Mouse (Mus musculus): ENCODE results near the gene Rprml. TPM values are rescaled to one million over a fixed set of nuclear protein-coding genes. Genes with fewer than 3 reads are reported as not detected.

The Rprml gene
- polyA plus RNA-seq, 1 experiment from 2014 or later = 0.27 TPM

- Histone ChIP-seq H3K9me3 (ENCODE audit: control insufficient read depth, low read length) (no peaks in the 10 kb centered on the region), H3K36me3 (ENCODE audit: control insufficient read depth, insufficient read depth, low read length) (no peaks in the 10 kb centered on the region), H3K4me3 (ENCODE audit: low read depth, low read length) (no peak overlapping the region), H3K4me2 (ENCODE audit: low read depth, low read length) (no peak overlapping the region; the same call in 1 of the 2 replicates), H3K4me1 (ENCODE audit: control insufficient read depth, insufficient read depth, low read length) (no peaks in the 10 kb centered on the region), H3K27me3 (ENCODE audit: control insufficient read depth, insufficient read depth, low read length) (no peaks in the 10 kb centered on the region), H3K9ac (replicated peaks; ENCODE audit: low read depth, low read length) (no peak overlapping the region), H3K27ac (ENCODE audit: low read depth, low read length) (no peak overlapping the region)
- ATAC-seq (ENCODE audit: low read depth) = no peak
- WGBS = 5% methylated on average over 10 of the region's 10 CpGs
These were observed 9.9 kb upstream of the Rprml start for GRCm38 (mm10) chr11:103639407-103639946.

DNA sequence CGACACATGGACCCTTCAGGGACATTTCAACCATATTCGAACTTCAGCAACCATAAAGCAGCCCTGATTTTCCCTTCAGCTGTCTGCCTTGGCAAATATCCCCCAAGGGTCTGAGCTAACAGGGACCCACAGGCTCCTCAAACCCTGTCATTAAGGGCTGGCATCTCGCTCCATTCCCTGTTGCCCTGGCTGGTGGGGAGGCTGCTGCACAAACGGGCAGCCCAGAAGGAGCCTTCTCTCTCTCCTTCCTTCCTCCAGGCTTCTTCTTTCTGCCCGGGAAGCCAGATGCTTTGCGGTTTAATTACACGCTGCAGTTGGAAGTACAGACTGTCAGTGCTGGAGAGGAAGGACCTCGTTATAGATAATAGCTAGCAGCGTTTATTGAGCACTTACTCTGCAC lies 6.2 kb upstream of the Rprml start:
- ATAC-seq (ENCODE audit: low read depth) = no peak
- WGBS = 64% methylated on average over 9 of the region's 9 CpGs
- H3K9me3 ChIP-seq (ENCODE audit: control insufficient read depth, low read length) = no peaks in the 10 kb centered on the region

GRCm38 (mm10) chr11:103645731-103646130 lies 3.6 kb upstream of the Rprml start:
- no peak for ATAC-seq (ENCODE audit: low read depth)
- H3K9me3 ChIP-seq (ENCODE audit: control insufficient read depth, low read length) = no peaks in the 10 kb centered on the region
- H3K4me2 ChIP-seq (ENCODE audit: low read depth, low read length) = no peak overlapping the region
- no peaks in the 10 kb centered on the region for H3K36me3 ChIP-seq (ENCODE audit: control insufficient read depth, insufficient read depth, low read length)
- no peak overlapping the region for H3K27ac ChIP-seq (ENCODE audit: low read depth, low read length)
- H3K4me3 ChIP-seq (ENCODE audit: low read depth, low read length) = no peak overlapping the region
- peaks cover 35% of the 10 kb centered on the region for H3K27me3 ChIP-seq (ENCODE audit: control insufficient read depth, insufficient read depth, low read length)
- peaks cover 6% of the 10 kb centered on the region; the same call in 1 of the 2 replicates for H3K4me1 ChIP-seq (ENCODE audit: control insufficient read depth, insufficient read depth, low read length)
- H3K9ac ChIP-seq (replicated peaks; ENCODE audit: low read depth, low read length) = no peak overlapping the region
- 59% methylated on average over 8 of the region's 8 CpGs for WGBS

More for the DNA sequence above, 6.2 kb upstream of the Rprml start:
- no peak overlapping the region for H3K9ac ChIP-seq (replicated peaks; ENCODE audit: low read depth, low read length)
- H3K4me1 ChIP-seq (ENCODE audit: control insufficient read depth, insufficient read depth, low read length) = no peaks in the 10 kb centered on the region
- no peak overlapping the region for H3K27ac ChIP-seq (ENCODE audit: low read depth, low read length)
- H3K4me3 ChIP-seq (ENCODE audit: low read depth, low read length) = no peak overlapping the region
- no peak overlapping the region for H3K4me2 ChIP-seq (ENCODE audit: low read depth, low read length)
- peaks cover 13% of the 10 kb centered on the region for H3K27me3 ChIP-seq (ENCODE audit: control insufficient read depth, insufficient read depth, low read length)
- H3K36me3 ChIP-seq (ENCODE audit: control insufficient read depth, insufficient read depth, low read length) = no peaks in the 10 kb centered on the region

GRCm38 (mm10) chr11:103646301-103646700 lies 3.1 kb upstream of the Rprml start:
- Histone ChIP-seq H3K4me3 (ENCODE audit: low read depth, low read length) (no peak overlapping the region), H3K9ac (replicated peaks; ENCODE audit: low read depth, low read length) (no peak overlapping the region), H3K9me3 (ENCODE audit: control insufficient read depth, low read length) (no peaks in the 10 kb centered on the region), H3K4me2 (ENCODE audit: low read depth, low read length) (no peak overlapping the region), H3K27ac (ENCODE audit: low read depth, low read length) (no peak overlapping the region), H3K36me3 (ENCODE audit: control insufficient read depth, insufficient read depth, low read length) (no peaks in the 10 kb centered on the region), H3K4me1 (ENCODE audit: control insufficient read depth, insufficient read depth, low read length) (peaks cover 6% of the 10 kb centered on the region; the same call in 1 of the 2 replicates), H3K27me3 (ENCODE audit: control insufficient read depth, insufficient read depth, low read length) (peaks cover 38% of the 10 kb centered on the region)
- WGBS = 82% methylated on average over 6 of the region's 6 CpGs
- ATAC-seq (ENCODE audit: low read depth) = no peak

DNA sequence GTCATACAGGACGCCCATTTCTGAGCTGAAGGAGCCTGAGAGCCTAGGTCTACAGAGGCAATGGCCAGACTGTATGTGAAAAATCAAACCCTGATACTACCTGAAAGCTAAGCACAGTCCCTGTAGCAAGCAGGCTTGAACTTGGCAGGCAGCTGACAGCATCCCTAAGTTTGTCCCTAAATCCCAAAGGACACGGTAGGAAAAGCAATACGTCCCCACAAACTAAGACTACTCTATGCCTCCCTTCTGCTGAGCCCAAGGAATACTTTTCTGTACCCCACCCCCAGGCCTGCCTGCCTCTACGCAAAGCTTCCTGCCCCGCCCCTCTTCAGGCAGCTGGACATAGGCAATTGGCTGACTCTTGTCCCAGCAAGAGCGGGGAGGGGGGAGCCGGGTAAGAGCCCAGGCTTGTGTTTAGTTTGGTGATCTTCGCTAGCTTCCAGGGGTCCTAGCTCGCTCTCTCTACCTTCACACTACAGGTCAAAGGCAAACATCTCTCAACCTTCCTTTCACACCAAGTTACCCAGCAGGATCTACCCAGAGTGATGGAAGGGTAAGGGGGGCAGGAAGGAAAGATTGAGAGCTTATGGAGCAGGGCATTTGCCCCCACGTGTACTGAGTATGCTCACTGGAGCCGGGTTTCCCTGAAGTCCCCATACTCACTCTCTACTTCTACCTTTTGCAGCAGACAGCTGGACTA lies 1.3 kb upstream of the Rprml start:
- Histone ChIP-seq H3K27me3 (ENCODE audit: control insufficient read depth, insufficient read depth, low read length) (peaks cover 49% of the 10 kb centered on the region), H3K4me2 (ENCODE audit: low read depth, low read length) (no peak overlapping the region), H3K36me3 (ENCODE audit: control insufficient read depth, insufficient read depth, low read length) (no peaks in the 10 kb centered on the region), H3K27ac (ENCODE audit: low read depth, low read length) (no peak overlapping the region), H3K9me3 (ENCODE audit: control insufficient read depth, low read length) (no peaks in the 10 kb centered on the region), H3K9ac (replicated peaks; ENCODE audit: low read depth, low read length) (no peak overlapping the region), H3K4me3 (ENCODE audit: low read depth, low read length) (no peak overlapping the region), H3K4me1 (ENCODE audit: control insufficient read depth, insufficient read depth, low read length) (peaks cover 6% of the 10 kb centered on the region; the same call in 1 of the 2 replicates)
- no peak for ATAC-seq (ENCODE audit: low read depth)
- WGBS = 9% methylated on average over 11 of the region's 11 CpGs

DNA sequence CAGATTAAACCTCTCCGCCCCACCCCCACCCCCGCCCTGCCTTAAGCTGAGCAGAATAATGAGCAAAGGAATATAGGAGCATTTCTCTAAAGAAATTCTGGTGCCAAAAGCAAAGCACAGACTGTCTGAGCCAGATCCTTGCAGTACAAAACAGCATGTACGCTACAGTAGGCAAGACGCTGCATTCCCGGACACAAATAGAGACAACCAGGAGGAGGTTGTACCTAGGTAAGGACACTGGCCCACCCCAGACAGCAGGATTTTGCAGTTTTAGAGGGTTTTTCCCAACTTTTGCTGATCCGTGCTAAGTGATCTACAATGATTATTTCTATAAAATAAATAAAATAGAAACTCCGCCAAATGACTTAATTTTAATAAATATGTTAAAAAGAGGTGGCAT lies 714 bp upstream of the Rprml start:
- Histone ChIP-seq H3K4me2 (ENCODE audit: low read depth, low read length) (no peak overlapping the region), H3K4me1 (ENCODE audit: control insufficient read depth, insufficient read depth, low read length) (peaks cover 6% of the 10 kb centered on the region; the same call in 1 of the 2 replicates), H3K4me3 (ENCODE audit: low read depth, low read length) (no peak overlapping the region), H3K36me3 (ENCODE audit: control insufficient read depth, insufficient read depth, low read length) (no peaks in the 10 kb centered on the region), H3K27me3 (ENCODE audit: control insufficient read depth, insufficient read depth, low read length) (peaks cover 49% of the 10 kb centered on the region), H3K9me3 (ENCODE audit: control insufficient read depth, low read length) (no peaks in the 10 kb centered on the region), H3K27ac (ENCODE audit: low read depth, low read length) (no peak overlapping the region), H3K9ac (replicated peaks; ENCODE audit: low read depth, low read length) (no peak overlapping the region)
- ATAC-seq (ENCODE audit: low read depth) = no peak
- 26% methylated on average over 7 of the region's 7 CpGs for WGBS

- H3K36me3 ChIP-seq (ENCODE audit: control insufficient read depth, insufficient read depth, low read length) = no peaks in the 10 kb centered on the region
- no peaks in the 10 kb centered on the region for H3K9me3 ChIP-seq (ENCODE audit: control insufficient read depth, low read length)
- peaks cover 6% of the 10 kb centered on the region; the same call in 1 of the 2 replicates for H3K4me1 ChIP-seq (ENCODE audit: control insufficient read depth, insufficient read depth, low read length)
- H3K4me2 ChIP-seq (ENCODE audit: low read depth, low read length) = peak overlapping the region; percentile 58
- under 1% methylated on average over 37 of the region's 37 CpGs for WGBS
- 0 out of 2 replicates have a peak overlapping the region, but pooled peaks have one; percentile 22 for H3K9ac ChIP-seq (replicated peaks; ENCODE audit: low read depth, low read length)
- H3K27ac ChIP-seq (ENCODE audit: low read depth, low read length) = no peak overlapping the region
- peaks cover 49% of the 10 kb centered on the region for H3K27me3 ChIP-seq (ENCODE audit: control insufficient read depth, insufficient read depth, low read length)
- H3K4me3 ChIP-seq (ENCODE audit: low read depth, low read length) = peak overlapping the region; percentile 36
- no peak for ATAC-seq (ENCODE audit: low read depth)
These were observed 668 bp downstream of the Rprml start for GRCm38 (mm10) chr11:103649983-103650493.

- Histone ChIP-seq H3K27ac (ENCODE audit: low read depth, low read length) (no peak overlapping the region), H3K4me3 (ENCODE audit: low read depth, low read length) (no peak overlapping the region), H3K36me3 (ENCODE audit: control insufficient read depth, insufficient read depth, low read length) (no peaks in the 10 kb centered on the region), H3K27me3 (ENCODE audit: control insufficient read depth, insufficient read depth, low read length) (peaks cover 49% of the 10 kb centered on the region), H3K9ac (replicated peaks; ENCODE audit: low read depth, low read length) (no peak overlapping the region), H3K4me2 (ENCODE audit: low read depth, low read length) (no peak overlapping the region), H3K9me3 (ENCODE audit: control insufficient read depth, low read length) (no peaks in the 10 kb centered on the region), H3K4me1 (ENCODE audit: control insufficient read depth, insufficient read depth, low read length) (peaks cover 6% of the 10 kb centered on the region; the same call in 1 of the 2 replicates)
- no peak for ATAC-seq (ENCODE audit: low read depth)
- 81% methylated on average over 6 of the region's 6 CpGs for WGBS
These were observed 2.1 kb downstream of the Rprml start for GRCm38 (mm10) chr11:103651426-103651825.

DNA sequence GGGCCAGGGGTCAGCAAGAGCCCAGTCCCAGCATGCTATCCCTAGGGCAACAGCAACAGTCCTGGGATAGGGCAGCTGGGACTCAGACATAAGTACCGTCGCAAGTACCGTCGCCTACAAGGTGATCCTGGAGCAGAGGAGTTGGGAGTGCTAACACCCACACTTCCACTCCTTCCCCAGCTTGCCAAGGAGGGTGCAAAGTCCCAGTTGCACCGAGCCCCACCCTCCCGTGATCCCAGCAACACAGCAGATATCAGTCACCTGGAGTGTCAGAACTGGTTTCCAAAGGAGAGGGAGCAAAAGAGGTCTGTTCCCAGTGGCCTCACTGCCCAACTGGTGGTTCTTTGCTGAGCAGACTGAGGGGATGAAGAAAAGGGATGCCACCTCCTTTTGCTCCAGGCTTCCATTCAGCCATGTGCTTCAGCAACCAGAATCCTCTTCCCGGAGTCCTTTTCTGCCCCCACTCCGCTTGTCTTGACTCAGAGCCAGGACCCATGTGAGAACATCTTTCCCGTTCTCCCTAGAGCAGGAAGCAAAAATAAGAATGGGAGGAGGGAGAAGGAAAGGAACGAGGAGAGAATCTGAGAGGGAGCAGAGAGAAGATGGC lies 4.1 kb downstream of the Rprml start:
- H3K9me3 ChIP-seq (ENCODE audit: control insufficient read depth, low read length) = no peaks in the 10 kb centered on the region
- H3K4me1 ChIP-seq (ENCODE audit: control insufficient read depth, insufficient read depth, low read length) = peaks cover 6% of the 10 kb centered on the region; the same call in 1 of the 2 replicates
- H3K27ac ChIP-seq (ENCODE audit: low read depth, low read length) = no peak overlapping the region
- no peak overlapping the region for H3K4me3 ChIP-seq (ENCODE audit: low read depth, low read length)
- WGBS = 77% methylated on average over 10 of the region's 10 CpGs
- H3K36me3 ChIP-seq (ENCODE audit: control insufficient read depth, insufficient read depth, low read length) = no peaks in the 10 kb centered on the region
- no peak overlapping the region for H3K9ac ChIP-seq (replicated peaks; ENCODE audit: low read depth, low read length)
- peaks cover 33% of the 10 kb centered on the region for H3K27me3 ChIP-seq (ENCODE audit: control insufficient read depth, insufficient read depth, low read length)
- no peak for ATAC-seq (ENCODE audit: low read depth)
- H3K4me2 ChIP-seq (ENCODE audit: low read depth, low read length) = no peak overlapping the region
